9 mouse cellular contexts compared by ENCODE assay signal in genomic region chr15:99370259-99370691, GRCm38 (mm10). TPM values are rescaled to one million over a fixed set of nuclear protein-coding genes. Genes with fewer than 3 reads are reported as not detected.
DNase-seq lines count a peak whose midpoint lies in the region; ATAC-seq and TF ChIP-seq lines count a peak whose summit lies in the region.
"Had no signal": no experiment of that assay in that cellular context is flagged by ENCODE, and none has a peak within 500 bp of the region (broad histone marks: within the 10 kb centered on the region; RNA-seq: fewer than 3 reads in every experiment).

Gene Fmnl3, minus strand, starts transcription at chr15:99370482.

- under 1% methylated on average over 36 of the region's 48 CpGs for WGBS in embryonic facial prominence, embryonic 15.5 days
- under 1% methylated on average over 39 of the region's 48 CpGs for WGBS in limb, embryonic 13.5 days
- WGBS in midbrain, embryonic 15.5 days, result under 1% methylated on average over 47 of the region's 48 CpGs

- H3K9ac ChIP-seq in embryonic facial prominence, embryonic 15.5 days, result peak within 1 kb of the TSS; percentile 77
- H3K9ac ChIP-seq in limb, embryonic 13.5 days, result peak within 1 kb of the TSS; percentile 92
- peak within 1 kb of the TSS; percentile 69 for H3K9ac ChIP-seq in midbrain, embryonic 15.5 days

- H3K4me2 ChIP-seq in embryonic facial prominence, embryonic 15.5 days (replicated peaks), result peak within 1 kb of the TSS; percentile 62
- H3K4me2 ChIP-seq in limb, embryonic 13.5 days (replicated peaks), result peak within 1 kb of the TSS; percentile 67
- peak within 1 kb of the TSS; percentile 61 for H3K4me2 ChIP-seq in midbrain, embryonic 15.5 days

- no peaks in the 10 kb centered on the region for H3K27me3 ChIP-seq in embryonic facial prominence, embryonic 15.5 days
- H3K27me3 ChIP-seq in limb, embryonic 13.5 days, result no peaks in the 10 kb centered on the region
- H3K27me3 ChIP-seq in midbrain, embryonic 15.5 days (replicated peaks), result 0 out of 2 replicates have a peak, but pooled peaks cover 3% of the 10 kb centered on the region

- H3K36me3 ChIP-seq in embryonic facial prominence, embryonic 15.5 days, result no peaks in the 10 kb centered on the region
- no peaks in the 10 kb centered on the region for H3K36me3 ChIP-seq in limb, embryonic 13.5 days
- no peaks in the 10 kb centered on the region for H3K36me3 ChIP-seq in midbrain, embryonic 15.5 days (replicated peaks)
- H3K36me3 ChIP-seq: G1E had no signal

- H3K9me3 ChIP-seq in embryonic facial prominence, embryonic 15.5 days (replicated peaks), result no peaks in the 10 kb centered on the region
- H3K9me3 ChIP-seq in limb, embryonic 13.5 days, result no peaks in the 10 kb centered on the region
- H3K9me3 ChIP-seq in midbrain, embryonic 15.5 days, result no peaks in the 10 kb centered on the region
- H3K9me3 ChIP-seq: G1E had no signal

- H3K4me1 ChIP-seq in bone marrow macrophage, adult 2 months (ENCODE audit: control insufficient read depth, insufficient read depth, low read length), result peaks cover 19% of the 10 kb centered on the region
- H3K4me1 ChIP-seq in embryonic facial prominence, embryonic 15.5 days, result peaks cover 18% of the 10 kb centered on the region
- H3K4me1 ChIP-seq in limb, embryonic 13.5 days, result peaks cover 19% of the 10 kb centered on the region
- peaks cover 14% of the 10 kb centered on the region for H3K4me1 ChIP-seq in midbrain, embryonic 15.5 days

- H3K4me3 ChIP-seq in bone marrow macrophage, adult 2 months (ENCODE audit: insufficient read depth, low read length), result peak within 1 kb of the TSS; percentile 66
- peak within 1 kb of the TSS; percentile 82 for H3K4me3 ChIP-seq in embryonic facial prominence, embryonic 15.5 days (replicated peaks)
- peak within 1 kb of the TSS; percentile 80 for H3K4me3 ChIP-seq in limb, embryonic 13.5 days
- peak within 1 kb of the TSS; percentile 72 for H3K4me3 ChIP-seq in midbrain, embryonic 15.5 days

- DNase-seq in 3T3-L1 (ENCODE audit: low read depth, low spot score), result peak; percentile 91
- peak; percentile 96 for DNase-seq in heart, adult 8-10 months (ENCODE audit: low spot score)
- peak; percentile 93 to 96 for DNase-seq in kidney, adult 8-10 months
- DNase-seq in spleen, adult 18-20 months, result peak; percentile 96 to 100

- no peak for TF ChIP-seq CTCF in bone marrow macrophage, adult 2 months (IDR thresholded peaks at IDR 0.05; ENCODE audit: low read depth, low read length)

- ATAC-seq in embryonic facial prominence, embryonic 15.5 days (ENCODE audit: insufficient number of reproducible peaks, low FRiP score, low TSS enrichment, low read depth), result peak; percentile 96
- peak; percentile 95 for ATAC-seq in limb, embryonic 13.5 days (ENCODE audit: low FRiP score, low read depth)
- ATAC-seq in midbrain, embryonic 15.5 days (replicated peaks), result peak; percentile 96

- H3K27ac ChIP-seq in bone marrow macrophage, adult 2 months (ENCODE audit: insufficient read depth, low read depth, low read length), result no peak within 1 kb of the TSS
- peak within 1 kb of the TSS; percentile 94 for H3K27ac ChIP-seq in embryonic facial prominence, embryonic 15.5 days (replicated peaks)
- peak within 1 kb of the TSS; percentile 95 for H3K27ac ChIP-seq in limb, embryonic 13.5 days
- peak within 1 kb of the TSS; percentile 72 for H3K27ac ChIP-seq in midbrain, embryonic 15.5 days

- 0 out of 2 replicates have a peak, but pooled peaks have one; percentile 30 for TF ChIP-seq POLR2A in bone marrow macrophage, adult 2 months (IDR thresholded peaks at IDR 0.05; ENCODE audit: borderline replicate concordance, low read depth, low read length)

RNA-seq across cellular contexts. Expression of gene Fmnl3, which starts in this region (rescaled TPM):
- polyA plus RNA-seq in bone marrow macrophage, adult 2 months (2012; ENCODE audit: insufficient read depth, insufficient read length, missing spikeins), result 18.9 and 23.2 TPM in 2 replicates
- polyA plus RNA-seq in embryonic facial prominence, embryonic 15.5 days (2015; fragmentation: Nextera tagmentation; extraction: Ambion mirVana), result 28.3 and 28.9 TPM in 2 replicates
- 10 to 100 TPM; 13.2 to 17.9 (median 15.8) TPM for total RNA-seq in heart, adult 8-10 months (2022)
- 29.5 and 30.9 TPM in 2 replicates for polyA plus RNA-seq in limb, embryonic 13.5 days (2015; fragmentation: Nextera tagmentation; extraction: Ambion mirVana)
- 9.1 and 10.0 TPM in 2 replicates for polyA plus RNA-seq in midbrain, embryonic 15.5 days (2015; fragmentation: Nextera tagmentation; extraction: Ambion mirVana)
